Mouse (Mus musculus): ENCODE measurements at regions not wholly inside any gene's neighbourhood (a gene's known extent, or its start where the extent isn't known, plus 50 kb on each side); places are given as distances from the start of the nearest gene placed in this dataset.

GRCm38 (mm10) chr11:37474068-37474467, 238.3 kb upstream of the Tenm2 start:
- no peak for TF ChIP-seq POLR2A (IDR thresholded peaks at IDR 0.05; ENCODE audit: borderline replicate concordance, extremely low read depth, insufficient read depth, insufficient read length)
- 80% methylated on average over 6 of the region's 6 CpGs for WGBS
- Histone ChIP-seq H3K27me3 (ENCODE audit: control insufficient read depth, insufficient read depth, low read length) (no peaks in the 10 kb centered on the region), H3K4me2 (replicated peaks; ENCODE audit: low read depth, low read length, severe bottlenecking) (no peak overlapping the region), H3K36me3 (ENCODE audit: control insufficient read depth, insufficient read depth, low read length) (no peaks in the 10 kb centered on the region), H3K4me3 (replicated peaks; ENCODE audit: low read length) (no peak overlapping the region), H3K4me1 (ENCODE audit: control insufficient read depth, insufficient read depth, low read length) (no peaks in the 10 kb centered on the region), H3K27ac (replicated peaks; ENCODE audit: low read depth, low read length) (no peak overlapping the region), H3K9me3 (ENCODE audit: control insufficient read depth, low read length) (no peaks in the 10 kb centered on the region), H3K9ac (ENCODE audit: low read depth, low read length, severe bottlenecking) (no peak overlapping the region)
- DNase-seq (ENCODE audit: low spot score) = no peak
- no peak for ATAC-seq (ENCODE audit: low FRiP score, low read depth)

GRCm38 (mm10) chr11:37463658-37464420, 228.1 kb upstream of the Tenm2 start:
- no peak overlapping the region for H3K4me2 ChIP-seq (replicated peaks; ENCODE audit: low read depth, low read length, severe bottlenecking)
- DNase-seq (ENCODE audit: low spot score) (no peak), ATAC-seq (ENCODE audit: low FRiP score, low read depth) (no peak)
- TF ChIP-seq POLR2A (IDR thresholded peaks at IDR 0.05; ENCODE audit: borderline replicate concordance, extremely low read depth, insufficient read depth, insufficient read length) = no peak
- H3K4me1 ChIP-seq (ENCODE audit: control insufficient read depth, insufficient read depth, low read length) = no peaks in the 10 kb centered on the region
- WGBS = 53% methylated on average over 9 of the region's 9 CpGs
- H3K4me3 ChIP-seq (replicated peaks; ENCODE audit: low read length) = no peak overlapping the region
- no peak overlapping the region for H3K9ac ChIP-seq (ENCODE audit: low read depth, low read length, severe bottlenecking)
- H3K9me3 ChIP-seq (ENCODE audit: control insufficient read depth, low read length) = no peaks in the 10 kb centered on the region
- H3K36me3 ChIP-seq (ENCODE audit: control insufficient read depth, insufficient read depth, low read length) = no peaks in the 10 kb centered on the region
- H3K27ac ChIP-seq (replicated peaks; ENCODE audit: low read depth, low read length) = no peak overlapping the region
- no peaks in the 10 kb centered on the region for H3K27me3 ChIP-seq (ENCODE audit: control insufficient read depth, insufficient read depth, low read length)

GRCm38 (mm10) chr11:37462375-37462774, 226.6 kb upstream of the Tenm2 start:
- ATAC-seq (ENCODE audit: low FRiP score, low read depth) (no peak), DNase-seq (ENCODE audit: low spot score) (no peak)
- H3K27ac ChIP-seq (replicated peaks; ENCODE audit: low read depth, low read length) = no peak overlapping the region
- no peaks in the 10 kb centered on the region for H3K36me3 ChIP-seq (ENCODE audit: control insufficient read depth, insufficient read depth, low read length)
- TF ChIP-seq POLR2A (IDR thresholded peaks at IDR 0.05; ENCODE audit: borderline replicate concordance, extremely low read depth, insufficient read depth, insufficient read length) = no peak
- no peak overlapping the region for H3K4me2 ChIP-seq (replicated peaks; ENCODE audit: low read depth, low read length, severe bottlenecking)
- H3K9me3 ChIP-seq (ENCODE audit: control insufficient read depth, low read length) = no peaks in the 10 kb centered on the region
- WGBS = 69% methylated on average over 4 of the region's 4 CpGs
- no peak overlapping the region for H3K9ac ChIP-seq (ENCODE audit: low read depth, low read length, severe bottlenecking)
- no peak overlapping the region for H3K4me3 ChIP-seq (replicated peaks; ENCODE audit: low read length)
- no peaks in the 10 kb centered on the region for H3K27me3 ChIP-seq (ENCODE audit: control insufficient read depth, insufficient read depth, low read length)
- H3K4me1 ChIP-seq (ENCODE audit: control insufficient read depth, insufficient read depth, low read length) = no peaks in the 10 kb centered on the region

- Histone ChIP-seq H3K27me3 (ENCODE audit: control insufficient read depth, insufficient read depth, low read length) (no peaks in the 10 kb centered on the region), H3K4me2 (replicated peaks; ENCODE audit: low read depth, low read length, severe bottlenecking) (no peak overlapping the region), H3K9ac (ENCODE audit: low read depth, low read length, severe bottlenecking) (no peak overlapping the region), H3K36me3 (ENCODE audit: control insufficient read depth, insufficient read depth, low read length) (no peaks in the 10 kb centered on the region), H3K27ac (replicated peaks; ENCODE audit: low read depth, low read length) (no peak overlapping the region), H3K4me3 (replicated peaks; ENCODE audit: low read length) (no peak overlapping the region), H3K9me3 (ENCODE audit: control insufficient read depth, low read length) (no peaks in the 10 kb centered on the region), H3K4me1 (ENCODE audit: control insufficient read depth, insufficient read depth, low read length) (no peaks in the 10 kb centered on the region)
- DNase-seq (ENCODE audit: low spot score) (no peak), ATAC-seq (ENCODE audit: low FRiP score, low read depth) (no peak)
- TF ChIP-seq POLR2A (IDR thresholded peaks at IDR 0.05; ENCODE audit: borderline replicate concordance, extremely low read depth, insufficient read depth, insufficient read length) = no peak
Observed at GRCm38 (mm10) chr11:37447361-37447760, 211.6 kb upstream of the Tenm2 start.

- H3K9me3 ChIP-seq (ENCODE audit: control insufficient read depth, low read length) = no peaks in the 10 kb centered on the region
- TF ChIP-seq POLR2A (IDR thresholded peaks at IDR 0.05; ENCODE audit: borderline replicate concordance, extremely low read depth, insufficient read depth, insufficient read length) = no peak
- ATAC-seq (ENCODE audit: low FRiP score, low read depth) (no peak), DNase-seq (ENCODE audit: low spot score) (no peak)
- 71% methylated on average over 1 of the region's 1 CpGs for WGBS
- H3K4me1 ChIP-seq (ENCODE audit: control insufficient read depth, insufficient read depth, low read length) = no peaks in the 10 kb centered on the region
- no peak overlapping the region for H3K27ac ChIP-seq (replicated peaks; ENCODE audit: low read depth, low read length)
- no peaks in the 10 kb centered on the region for H3K36me3 ChIP-seq (ENCODE audit: control insufficient read depth, insufficient read depth, low read length)
- H3K4me3 ChIP-seq (replicated peaks; ENCODE audit: low read length) = no peak overlapping the region
- H3K4me2 ChIP-seq (replicated peaks; ENCODE audit: low read depth, low read length, severe bottlenecking) = no peak overlapping the region
- H3K27me3 ChIP-seq (ENCODE audit: control insufficient read depth, insufficient read depth, low read length) = no peaks in the 10 kb centered on the region
- no peak overlapping the region for H3K9ac ChIP-seq (ENCODE audit: low read depth, low read length, severe bottlenecking)
Observed at GRCm38 (mm10) chr11:37446626-37447025, 210.9 kb upstream of the Tenm2 start.
